Mouse (Mus musculus) myocyte (in vitro differentiated cells): ENCODE data around the gene Myo16. TPM values are rescaled to one million over a fixed set of nuclear protein-coding genes. Genes with fewer than 3 reads are reported as not detected.

Source experiments
- H3K27me3 ChIP-seq: one replicate; pipeline ENCODE4 v1.6.1; 2011; ENCODE audit not compliant: control insufficient read depth, insufficient read depth, insufficient read length
- H3K36me3 ChIP-seq: one replicate; pipeline ENCODE4 v1.6.1; 2011; ENCODE audit not compliant: control insufficient read depth, insufficient read depth
- H3K4me2 ChIP-seq: one replicate; pipeline ENCODE4 v1.6.1; 2011; ENCODE audit warnings: low read depth, control low read depth
- H3K4me3 ChIP-seq: one replicate; pipeline ENCODE4 v1.5.1; 2011; ENCODE audit warnings: mild to moderate bottlenecking, control low read depth, moderate library complexity
- H3K79me2 ChIP-seq: one replicate; pipeline ENCODE4 v1.6.1; 2011; ENCODE audit not compliant: control insufficient read depth, insufficient read depth
- H3ac ChIP-seq: one replicate; pipeline ENCODE4 v1.6.1; 2011; ENCODE audit not compliant: control insufficient read depth, insufficient read length
- CEBPB ChIP-seq: IDR thresholded peaks from 2 replicates; pipeline ENCODE4 v1.6.1; 2011; ENCODE audit warnings: mild to moderate bottlenecking, moderate library complexity; ENCODE audit not compliant: poor library complexity, insufficient read depth, severe bottlenecking
- E2F4 ChIP-seq: IDR thresholded peaks from one replicate; pipeline ENCODE4 v1.6.1; 2011; ENCODE audit warnings: mild to moderate bottlenecking, control low read depth, moderate library complexity; ENCODE audit not compliant: insufficient read depth
- MAX ChIP-seq: IDR thresholded peaks from one replicate; pipeline ENCODE4 v1.6.1; 2011; ENCODE audit warnings: low read depth, mild to moderate bottlenecking, control low read depth
- MYOD1 ChIP-seq, 3 experiments: IDR thresholded peaks; one replicate each; pipeline ENCODE4 v1.6.1; 2011; ENCODE audit warnings: control low read depth in 2 of 3, low read depth in 2 of 3, mild to moderate bottlenecking in 2 of 3, moderate library complexity in 1 of 3; ENCODE audit not compliant: insufficient read length in 2 of 3, control insufficient read depth in 1 of 3
- MYOG ChIP-seq, 3 experiments: IDR thresholded peaks; one replicate each; pipeline ENCODE4 v1.6.1; 2011; ENCODE audit warnings: control low read depth in 2 of 3, low read depth in 2 of 3, mild to moderate bottlenecking in 2 of 3; ENCODE audit not compliant: insufficient read length in 2 of 3, control insufficient read depth in 1 of 3, insufficient read depth in 1 of 3
- POLR2A ChIP-seq: IDR thresholded peaks from one replicate; pipeline ENCODE4 v1.6.1; 2011; ENCODE audit warnings: low read depth, mild to moderate bottlenecking, control low read depth, moderate library complexity; ENCODE audit not compliant: insufficient read length
- POLR2AphosphoS2 ChIP-seq: IDR thresholded peaks from one replicate; pipeline ENCODE4 v1.6.1; 2011; ENCODE audit warnings: low read depth, control low read depth; ENCODE audit not compliant: insufficient read length
- REST ChIP-seq: IDR thresholded peaks from one replicate; pipeline ENCODE4 v1.6.1; 2011; ENCODE audit warnings: mild to moderate bottlenecking, control low read depth, moderate library complexity; ENCODE audit not compliant: insufficient read depth, insufficient read length
- SRF ChIP-seq: IDR thresholded peaks from one replicate; pipeline ENCODE4 v1.6.1; 2011; ENCODE audit warnings: low read depth; ENCODE audit not compliant: control insufficient read depth, insufficient read length
- TCF12 ChIP-seq: IDR thresholded peaks from one replicate; pipeline ENCODE4 v1.6.1; 2011; ENCODE audit warnings: mild to moderate bottlenecking, control low read depth; ENCODE audit not compliant: poor library complexity, insufficient read depth, severe bottlenecking
- TCF3 ChIP-seq: IDR thresholded peaks from one replicate; pipeline ENCODE4 v1.6.1; 2011; ENCODE audit warnings: low read depth, control low read depth; ENCODE audit not compliant: insufficient read length
- USF1 ChIP-seq: IDR thresholded peaks from one replicate; pipeline ENCODE4 v1.6.1; 2011; ENCODE audit warnings: low read depth, mild to moderate bottlenecking, control low read depth, moderate library complexity
- polyA plus RNA-seq: library from polyadenylated mRNA; unstranded; fragments of >200 nt; fragmentation: generic; extraction: Trizol; gene quantifications from one replicate; pipeline ENCODE4 v1.2.1, GENCODE M21; 2012; ENCODE audit warnings: missing spikeins

Gene Myo16
- polyA plus RNA-seq, 1 experiment, result 0.01 TPM

- Histone ChIP-seq H3K36me3 (no peaks in the 10 kb centered on the region), H3K79me2 (no peaks in the 10 kb centered on the region), H3K4me2 (peak overlapping the region; percentile 55), H3K4me3 (no peak overlapping the region), H3ac (no peak overlapping the region), H3K27me3 (no peaks in the 10 kb centered on the region)
- peak in 1 of 3 experiments; percentile 11 for TF ChIP-seq MYOG (IDR thresholded peaks at IDR 0.05; ENCODE audit: control insufficient read depth in 1 of 3, insufficient read depth in 1 of 3, insufficient read length in 2 of 3, low read depth in 2 of 3)
- TF ChIP-seq TCF3, result no peak
These were observed 480.7 kb downstream of the Myo16 start for GRCm38 (mm10) chr8:10634421-10634820.

GRCm38 (mm10) chr8:10638871-10639270 lies 485.2 kb downstream of the Myo16 start:
- H3K79me2 ChIP-seq, result no peaks in the 10 kb centered on the region
- H3K36me3 ChIP-seq, result no peaks in the 10 kb centered on the region
- no peaks in the 10 kb centered on the region for H3K27me3 ChIP-seq
- no peak overlapping the region for H3K4me3 ChIP-seq
- H3ac ChIP-seq, result no peak overlapping the region
- H3K4me2 ChIP-seq, result no peak overlapping the region
- TF ChIP-seq POLR2A (no peak), POLR2AphosphoS2 (no peak), TCF12 (no peak), TCF3 (no peak), CEBPB (no peak), USF1 (no peak), MAX (no peak), MYOD1 (IDR thresholded peaks at IDR 0.05; ENCODE audit: control insufficient read depth in 1 of 3, insufficient read length in 2 of 3, low read depth in 2 of 3) (no peak), MYOG (IDR thresholded peaks at IDR 0.05; ENCODE audit: control insufficient read depth in 1 of 3, insufficient read depth in 1 of 3, insufficient read length in 2 of 3, low read depth in 2 of 3) (no peak)

GRCm38 (mm10) chr8:10640176-10640810 lies 486.6 kb downstream of the Myo16 start:
- no peak overlapping the region for H3K4me3 ChIP-seq
- no peaks in the 10 kb centered on the region for H3K27me3 ChIP-seq
- no peak overlapping the region for H3ac ChIP-seq
- H3K4me2 ChIP-seq, result no peak overlapping the region
- H3K79me2 ChIP-seq, result no peaks in the 10 kb centered on the region
- no peaks in the 10 kb centered on the region for H3K36me3 ChIP-seq
- TF ChIP-seq REST (no peak), TCF3 (no peak), POLR2AphosphoS2 (no peak), POLR2A (no peak), USF1 (no peak), MAX (no peak), TCF12 (no peak), E2F4 (no peak), SRF (no peak), MYOG (IDR thresholded peaks at IDR 0.05; ENCODE audit: control insufficient read depth in 1 of 3, insufficient read depth in 1 of 3, insufficient read length in 2 of 3, low read depth in 2 of 3) (no peak), MYOD1 (IDR thresholded peaks at IDR 0.05; ENCODE audit: control insufficient read depth in 1 of 3, insufficient read length in 2 of 3, low read depth in 2 of 3) (no peak), CEBPB (no peak)

- H3K79me2 ChIP-seq, result no peaks in the 10 kb centered on the region
- H3K36me3 ChIP-seq, result no peaks in the 10 kb centered on the region
- no peak overlapping the region for H3K4me2 ChIP-seq
- TF ChIP-seq POLR2A, result no peak
- no peak for TF ChIP-seq SRF
- TF ChIP-seq E2F4, result no peak
- no peak for TF ChIP-seq TCF3
- no peak for TF ChIP-seq CEBPB
- no peak for TF ChIP-seq TCF12
- TF ChIP-seq MYOD1 (IDR thresholded peaks at IDR 0.05; ENCODE audit: control insufficient read depth in 1 of 3, insufficient read length in 2 of 3, low read depth in 2 of 3), result no peak
- TF ChIP-seq MYOG (IDR thresholded peaks at IDR 0.05; ENCODE audit: control insufficient read depth in 1 of 3, insufficient read depth in 1 of 3, insufficient read length in 2 of 3, low read depth in 2 of 3), result no peak
- no peak overlapping the region for H3K4me3 ChIP-seq
- H3ac ChIP-seq, result no peak overlapping the region
- no peaks in the 10 kb centered on the region for H3K27me3 ChIP-seq
These were observed 487.1 kb downstream of the Myo16 start for GRCm38 (mm10) chr8:10640859-10641258.

GRCm38 (mm10) chr8:10641343-10641742 lies 487.6 kb downstream of the Myo16 start:
- H3K4me3 ChIP-seq, result no peak overlapping the region
- H3K36me3 ChIP-seq, result no peaks in the 10 kb centered on the region
- no peak overlapping the region for H3K4me2 ChIP-seq
- no peak overlapping the region for H3ac ChIP-seq
- TF ChIP-seq POLR2AphosphoS2, result no peak
- TF ChIP-seq USF1, result no peak
- no peak for TF ChIP-seq POLR2A
- no peak for TF ChIP-seq CEBPB
- TF ChIP-seq E2F4, result no peak
- no peak for TF ChIP-seq TCF12
- TF ChIP-seq MYOG (IDR thresholded peaks at IDR 0.05; ENCODE audit: control insufficient read depth in 1 of 3, insufficient read depth in 1 of 3, insufficient read length in 2 of 3, low read depth in 2 of 3), result no peak
- no peak for TF ChIP-seq MYOD1 (IDR thresholded peaks at IDR 0.05; ENCODE audit: control insufficient read depth in 1 of 3, insufficient read length in 2 of 3, low read depth in 2 of 3)
- no peak for TF ChIP-seq TCF3
- no peak for TF ChIP-seq MAX
- TF ChIP-seq SRF, result no peak
- no peak for TF ChIP-seq REST
- H3K27me3 ChIP-seq, result no peaks in the 10 kb centered on the region
- H3K79me2 ChIP-seq, result no peaks in the 10 kb centered on the region
